Mouse (Mus musculus) hindbrain, embryonic 12.5 days (tissue): ENCODE measurements around the gene Igf1. TPM values are rescaled to one million over a fixed set of nuclear protein-coding genes. Genes with fewer than 3 reads are reported as not detected.
A peak's percentile ranks its signal among the peaks of the same experiment; 100 is the strongest.

Experiments used
- ATAC-seq: fragments of 200-750 bp; cut with Nextera tagmentation; 2 replicates; pipeline ENCODE4 v1.8.0; 2017; ENCODE audit warnings: moderate TSS enrichment; ENCODE audit not compliant: low FRiP score
- H3K27ac ChIP-seq: fragments of 300-500 bp; sonication (generic); 2 replicates; pipeline ENCODE4 v1.5.1; 2016; ENCODE audit warnings: mild to moderate bottlenecking
- H3K27me3 ChIP-seq: fragments of 300-500 bp; sonication (generic); 2 replicates; pipeline ENCODE4 v1.6.1; 2016; ENCODE audit warnings: mild to moderate bottlenecking
- H3K36me3 ChIP-seq: fragments of 300-500 bp; sonication (generic); 2 replicates; pipeline ENCODE4 v1.6.1; 2016; ENCODE audit warnings: mild to moderate bottlenecking
- H3K4me1 ChIP-seq: fragments of 300-500 bp; sonication (generic); 2 replicates; pipeline ENCODE4 v1.6.1; 2016
- H3K4me2 ChIP-seq: fragments of 300-500 bp; sonication (generic); replicated peaks from 2 replicates; pipeline ENCODE4 v1.6.1; 2016; ENCODE audit warnings: mild to moderate bottlenecking
- H3K4me3 ChIP-seq: fragments of 300-500 bp; sonication (generic); 2 replicates; pipeline ENCODE4 v1.5.1; 2016; ENCODE audit warnings: mild to moderate bottlenecking
- H3K9ac ChIP-seq: fragments of 300-500 bp; sonication (generic); 2 replicates; pipeline ENCODE4 v1.6.1; 2016; ENCODE audit warnings: mild to moderate bottlenecking, moderate library complexity
- H3K9me3 ChIP-seq: fragments of 300-500 bp; sonication (generic); replicated peaks from 2 replicates; pipeline ENCODE4 v1.6.1; 2016; ENCODE audit warnings: mild to moderate bottlenecking
- WGBS: fragments of 180-500 bp; shearing (Covaris S2); methylation state at CpG from one replicate; pipeline ENCODE4 v1.1.7; 2016; 5-methylcytosine and 5-hydroxymethylcytosine counted together
- polyA plus RNA-seq: library from polyadenylated mRNA; unstranded; fragments of >200 nt; fragmentation: Nextera tagmentation; extraction: Ambion mirVana; gene quantifications from 2 replicates; pipeline ENCODE4 v1.2.1, GENCODE M21; 2016

The Igf1 gene
- polyA plus RNA-seq, 1 experiment from 2014 or later: 21.3 TPM

DNA sequence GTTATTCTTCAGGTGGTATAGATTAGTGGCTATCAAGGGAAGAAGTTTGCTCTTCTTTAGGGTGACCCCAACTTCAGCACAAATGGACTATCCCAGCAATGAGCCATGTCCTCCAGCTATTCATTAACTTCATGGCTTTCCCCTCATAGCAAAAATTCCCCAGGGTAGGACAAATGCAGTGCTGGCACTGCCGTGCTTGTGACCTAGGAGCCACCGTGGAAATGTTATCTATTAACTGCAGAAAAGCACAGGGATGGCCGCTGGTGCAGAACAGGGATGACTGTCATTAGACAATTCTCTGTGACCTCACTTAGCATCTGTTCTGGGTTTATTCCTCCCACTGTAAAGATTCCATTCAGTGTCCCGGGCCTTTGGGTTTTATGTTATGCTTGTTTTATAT, 10.2 kb upstream of the Igf1 start:
- Histone ChIP-seq H3K27ac (no peak overlapping the region), H3K27me3 (no peaks in the 10 kb centered on the region), H3K9ac (no peak overlapping the region), H3K36me3 (no peaks in the 10 kb centered on the region), H3K4me3 (no peak overlapping the region), H3K9me3 (no peaks in the 10 kb centered on the region), H3K4me2 (no peak overlapping the region), H3K4me1 (0 out of 2 replicates have a peak, but pooled peaks cover 3% of the 10 kb centered on the region)
- 42% methylated on average over 4 of the region's 4 CpGs for WGBS
- ATAC-seq: no peak

DNA sequence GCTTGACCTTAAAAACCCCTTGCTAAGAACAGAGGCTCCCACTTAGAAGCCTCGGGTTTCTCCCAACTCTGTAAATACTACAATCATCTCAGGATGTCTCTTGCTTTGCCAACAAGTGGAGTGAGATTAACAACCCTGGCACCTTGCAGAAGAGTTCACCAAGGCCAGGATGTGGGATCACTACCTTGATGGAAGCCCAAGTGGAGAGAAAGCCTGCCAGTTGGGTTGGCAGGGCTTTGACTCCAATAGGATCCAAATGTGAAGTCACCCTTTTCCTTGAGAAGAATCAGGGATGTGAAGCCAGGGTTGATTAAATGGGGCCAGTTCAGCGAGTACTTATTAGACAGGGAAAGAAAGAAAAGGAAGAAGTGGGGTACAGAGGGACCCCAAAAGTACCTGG, 9.6 kb upstream of the Igf1 start:
- Histone ChIP-seq H3K4me3 (no peak overlapping the region), H3K9ac (no peak overlapping the region), H3K36me3 (no peaks in the 10 kb centered on the region), H3K4me2 (no peak overlapping the region), H3K27ac (no peak overlapping the region), H3K4me1 (0 out of 2 replicates have a peak, but pooled peaks cover 3% of the 10 kb centered on the region), H3K9me3 (no peaks in the 10 kb centered on the region), H3K27me3 (no peaks in the 10 kb centered on the region)
- no peak for ATAC-seq
- WGBS: 72% methylated on average over 2 of the region's 2 CpGs

DNA sequence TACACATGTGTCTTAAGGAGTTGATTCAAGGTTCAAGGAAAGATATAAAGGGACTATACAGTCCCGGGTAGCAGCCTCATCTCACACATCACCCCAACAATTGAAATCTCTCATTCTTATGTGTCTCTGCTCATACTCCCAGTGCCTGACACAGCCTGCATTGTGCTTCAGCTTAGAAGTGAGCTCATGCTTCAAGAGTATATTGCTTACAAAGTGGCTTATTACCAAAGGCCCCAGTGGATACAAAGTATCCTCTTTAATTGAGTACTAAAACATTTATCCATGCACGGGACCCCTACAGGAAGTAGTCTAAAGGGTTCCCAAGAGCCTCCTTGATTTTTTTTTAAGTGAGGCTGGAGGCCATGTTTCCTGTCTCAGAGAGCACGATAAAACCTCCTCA, 6.6 kb upstream of the Igf1 start:
- H3K9me3 ChIP-seq: no peaks in the 10 kb centered on the region
- H3K36me3 ChIP-seq: no peaks in the 10 kb centered on the region
- no peak for ATAC-seq
- no peaks in the 10 kb centered on the region for H3K27me3 ChIP-seq
- H3K27ac ChIP-seq: no peak overlapping the region
- H3K4me1 ChIP-seq: 0 out of 2 replicates have a peak, but pooled peaks cover 2% of the 10 kb centered on the region
- 59% methylated on average over 3 of the region's 3 CpGs for WGBS
- no peak overlapping the region for H3K4me3 ChIP-seq
- H3K9ac ChIP-seq: no peak overlapping the region
- H3K4me2 ChIP-seq: no peak overlapping the region

DNA sequence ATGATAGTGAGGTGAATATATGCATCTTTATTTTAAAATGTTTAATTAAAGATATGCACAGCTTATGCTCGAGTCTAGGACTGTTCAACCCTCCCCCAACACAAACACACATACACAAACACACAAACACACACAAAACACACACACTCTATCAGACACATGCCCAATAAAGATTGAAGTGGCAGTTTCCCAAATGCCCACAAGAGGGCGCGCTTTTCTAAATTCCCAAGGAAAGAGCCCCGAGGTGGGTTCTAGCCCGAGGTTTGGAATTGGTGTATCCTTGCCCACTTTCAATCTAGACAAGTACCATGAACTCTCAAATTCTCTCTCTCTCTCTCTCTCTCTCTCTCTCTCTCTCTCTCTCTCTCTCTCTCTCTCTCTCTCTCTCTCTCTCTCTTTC, 3.7 kb upstream of the Igf1 start:
- 0 out of 2 replicates have a peak, but pooled peaks have one; percentile 19 for ATAC-seq

DNA sequence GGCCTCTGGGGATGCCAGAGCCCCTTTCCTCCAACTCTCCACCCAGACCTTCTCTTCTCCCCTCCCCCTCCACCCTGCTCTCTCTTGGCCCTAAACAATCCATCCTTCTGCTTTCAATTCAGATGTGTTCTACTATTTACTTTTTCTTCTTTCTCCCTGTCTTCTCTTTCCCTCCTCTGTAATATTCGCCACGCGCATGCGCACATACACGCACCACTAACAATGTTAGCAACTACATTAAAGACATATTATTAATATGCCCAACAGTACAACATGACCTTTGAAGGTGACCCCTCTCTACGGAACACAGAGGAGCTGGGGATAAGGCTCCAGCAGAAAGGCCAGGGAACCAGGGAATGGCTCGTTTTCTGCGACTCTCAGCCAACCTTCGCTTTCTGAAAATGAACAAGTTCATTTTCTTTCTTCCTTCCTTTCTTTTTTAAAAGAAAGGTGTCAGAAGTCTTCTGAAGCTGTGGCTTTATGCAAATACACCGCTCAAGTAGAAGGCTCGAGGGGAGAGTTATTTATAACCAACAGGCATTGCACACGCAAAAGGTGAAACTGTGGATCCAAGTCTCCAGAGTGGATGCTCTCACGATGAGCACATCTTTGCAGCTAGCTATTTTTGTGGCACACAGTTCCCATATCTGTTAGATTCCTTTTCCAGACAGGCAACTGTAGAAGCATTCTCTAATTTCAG, 2.5 kb upstream of the Igf1 start:
- no peaks in the 10 kb centered on the region for H3K9me3 ChIP-seq
- H3K9ac ChIP-seq: no peak overlapping the region
- 81% methylated on average over 13 of the region's 13 CpGs for WGBS
- H3K4me2 ChIP-seq: no peak overlapping the region
- peaks cover 18% of the 10 kb centered on the region for H3K4me1 ChIP-seq
- H3K27ac ChIP-seq: no peak overlapping the region
- no peaks in the 10 kb centered on the region for H3K36me3 ChIP-seq
- no peak for ATAC-seq
- H3K27me3 ChIP-seq: 0 out of 2 replicates have a peak, but pooled peaks cover 5% of the 10 kb centered on the region
- H3K4me3 ChIP-seq: no peak overlapping the region

More for the DNA sequence above, 3.7 kb upstream of the Igf1 start:
- WGBS: 3% methylated on average over 5 of the region's 5 CpGs
- no peak overlapping the region for H3K4me2 ChIP-seq
- H3K9ac ChIP-seq: no peak overlapping the region
- H3K36me3 ChIP-seq: no peaks in the 10 kb centered on the region
- no peak overlapping the region for H3K27ac ChIP-seq
- H3K27me3 ChIP-seq: 0 out of 2 replicates have a peak, but pooled peaks cover 5% of the 10 kb centered on the region
- H3K4me1 ChIP-seq: peaks cover 14% of the 10 kb centered on the region
- no peaks in the 10 kb centered on the region for H3K9me3 ChIP-seq
- no peak overlapping the region for H3K4me3 ChIP-seq

DNA sequence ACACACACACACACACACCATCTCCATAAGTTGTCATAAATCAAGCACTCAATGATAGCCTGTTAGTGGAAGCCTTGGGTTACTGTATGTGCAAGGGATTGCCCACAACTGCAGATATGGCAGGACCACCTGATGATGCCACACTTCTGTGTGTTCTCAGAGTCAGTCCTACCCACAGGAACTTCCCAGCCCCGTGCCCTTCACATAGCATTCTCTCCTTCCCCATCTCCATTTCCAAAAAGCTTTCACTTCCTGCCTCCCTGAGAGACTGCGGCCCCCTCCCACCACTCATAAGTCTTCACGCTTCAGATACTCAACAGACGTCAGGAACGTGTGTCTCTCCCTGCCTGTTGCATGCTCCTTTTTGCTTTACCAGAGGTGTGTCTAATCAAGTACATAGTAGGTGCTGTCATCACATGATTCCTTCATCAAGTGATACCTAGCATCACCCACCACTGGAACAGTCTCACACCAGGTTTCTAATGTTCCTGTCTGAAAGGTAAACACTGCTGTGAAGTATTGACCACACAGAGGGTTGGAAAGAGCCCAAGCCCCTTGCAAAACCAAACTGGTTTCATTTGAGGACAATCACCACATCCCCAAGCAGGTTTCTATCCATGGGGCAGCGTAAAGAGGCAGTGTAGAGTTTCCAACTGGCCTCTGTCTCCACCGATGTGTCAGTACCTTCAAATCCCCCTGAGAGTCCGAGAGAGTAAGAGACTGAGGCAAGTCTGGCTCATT, 680 bp upstream of the Igf1 start:
- H3K4me3 ChIP-seq: no peak overlapping the region
- H3K27me3 ChIP-seq: 0 out of 2 replicates have a peak, but pooled peaks cover 5% of the 10 kb centered on the region
- H3K9ac ChIP-seq: no peak overlapping the region
- peaks cover 26% of the 10 kb centered on the region for H3K4me1 ChIP-seq
- no peak for ATAC-seq
- 54% methylated on average over 8 of the region's 8 CpGs for WGBS
- no peaks in the 10 kb centered on the region for H3K9me3 ChIP-seq
- H3K27ac ChIP-seq: no peak overlapping the region
- H3K36me3 ChIP-seq: no peaks in the 10 kb centered on the region
- no peak overlapping the region for H3K4me2 ChIP-seq

DNA sequence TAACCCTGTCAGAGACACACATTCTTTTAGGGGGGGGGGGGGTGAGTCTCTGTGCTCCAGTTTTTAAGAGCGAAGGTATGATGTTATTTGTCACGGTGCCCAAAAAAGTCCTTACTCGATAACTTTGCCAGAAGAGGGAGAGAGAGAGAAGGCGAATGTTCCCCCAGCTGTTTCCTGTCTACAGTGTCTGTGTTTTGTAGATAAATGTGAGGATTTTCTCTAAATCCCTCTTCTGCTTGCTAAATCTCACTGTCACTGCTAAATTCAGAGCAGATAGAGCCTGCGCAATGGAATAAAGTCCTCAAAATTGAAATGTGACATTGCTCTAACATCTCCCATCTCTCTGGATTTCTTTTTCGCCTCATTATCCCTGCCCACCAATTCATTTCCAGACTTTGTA, 874 bp downstream of the Igf1 start:
- Histone ChIP-seq H3K27ac (peak overlapping the region; percentile 44; the same call in 1 of the 2 replicates), H3K9ac (no peak overlapping the region), H3K9me3 (no peaks in the 10 kb centered on the region), H3K36me3 (no peaks in the 10 kb centered on the region), H3K27me3 (0 out of 2 replicates have a peak, but pooled peaks cover 5% of the 10 kb centered on the region), H3K4me2 (0 out of 2 replicates have a peak overlapping the region, but pooled peaks have one; percentile 81), H3K4me3 (peak overlapping the region; percentile 40; the same call in 1 of the 2 replicates), H3K4me1 (peaks cover 26% of the 10 kb centered on the region)
- no peak for ATAC-seq
- WGBS: 53% methylated on average over 6 of the region's 6 CpGs

DNA sequence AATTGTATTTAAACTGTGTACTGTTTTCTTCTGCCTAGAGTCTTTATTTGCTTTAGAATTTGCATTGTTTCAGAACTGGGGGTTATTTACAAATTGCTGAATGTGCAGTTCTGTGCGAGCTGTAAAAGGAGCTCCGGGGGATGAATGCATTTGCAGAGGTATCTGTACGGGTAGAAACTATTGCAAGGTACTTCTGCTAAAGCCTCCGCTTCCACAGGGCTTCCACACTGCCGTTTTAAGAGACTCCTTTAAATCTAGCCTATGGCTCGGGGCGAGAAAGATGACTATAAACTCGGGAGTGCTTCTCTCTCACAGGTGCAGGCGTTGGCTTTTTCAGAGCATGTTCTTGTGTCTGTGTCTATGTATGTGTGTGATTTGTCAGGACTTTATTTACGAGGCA, 1.4 kb downstream of the Igf1 start:
- no peaks in the 10 kb centered on the region for H3K9me3 ChIP-seq
- H3K4me1 ChIP-seq: peaks cover 26% of the 10 kb centered on the region
- 0 out of 2 replicates have a peak, but pooled peaks cover 5% of the 10 kb centered on the region for H3K27me3 ChIP-seq
- peak overlapping the region; percentile 81 for H3K4me2 ChIP-seq
- ATAC-seq: no peak
- H3K4me3 ChIP-seq: peak overlapping the region; percentile 40
- WGBS: 21% methylated on average over 10 of the region's 10 CpGs
- H3K36me3 ChIP-seq: no peaks in the 10 kb centered on the region
- H3K27ac ChIP-seq: peak overlapping the region; percentile 9; the same call in 1 of the 2 replicates
- H3K9ac ChIP-seq: no peak overlapping the region; the same call in 1 of the 2 replicates

DNA sequence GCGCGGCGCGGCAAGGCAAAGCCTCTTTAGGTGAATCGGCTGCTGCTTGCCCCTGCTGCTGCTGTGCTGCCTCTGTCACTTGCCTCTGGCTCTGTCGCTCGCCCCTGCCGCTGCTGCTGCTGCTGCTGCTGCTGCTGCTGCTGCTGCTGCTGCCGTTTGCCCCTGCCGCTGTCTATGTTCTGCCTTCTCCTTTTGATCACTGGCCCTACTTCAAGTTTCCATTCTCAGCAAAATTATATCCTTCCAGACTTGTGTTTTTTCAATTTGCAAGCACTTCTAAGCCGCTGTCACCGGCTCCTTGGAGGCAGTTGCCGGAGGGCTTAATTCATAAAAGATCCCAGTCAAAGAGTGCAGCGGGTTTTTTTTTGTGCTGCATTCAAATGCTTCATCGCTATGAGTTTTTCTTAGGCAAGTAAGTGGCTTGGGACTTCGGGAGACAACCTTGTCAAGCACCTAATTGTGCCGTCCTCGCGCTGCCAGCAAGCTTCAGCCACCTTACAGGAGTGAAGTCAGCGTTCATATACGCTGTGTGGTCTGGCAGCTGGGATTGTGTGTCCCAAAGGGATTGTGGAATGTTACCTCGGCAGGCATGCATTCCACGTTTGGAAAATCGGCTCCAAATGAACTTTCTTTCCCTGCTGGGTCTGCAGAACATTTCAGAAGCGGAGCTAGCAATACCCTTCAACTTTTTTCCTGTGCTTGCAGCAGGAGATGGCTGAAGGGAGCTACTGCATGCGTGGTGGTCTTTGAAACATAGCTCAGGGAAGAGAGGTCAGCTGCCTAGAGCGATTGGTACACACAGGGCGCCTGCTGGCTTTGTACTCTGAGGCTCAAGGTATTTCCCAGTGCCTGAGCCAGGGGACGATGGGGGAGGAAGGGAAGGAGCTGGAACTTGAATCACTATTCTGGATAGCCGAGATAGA, 2.4 kb downstream of the Igf1 start:
- no peaks in the 10 kb centered on the region for H3K9me3 ChIP-seq
- peaks cover 23% of the 10 kb centered on the region for H3K4me1 ChIP-seq
- peak overlapping the region; percentile 81 for H3K4me2 ChIP-seq
- peak overlapping the region; percentile 50 for H3K9ac ChIP-seq
- peak; percentile 49; the same call in 1 of the 2 replicates for ATAC-seq
- peak overlapping the region; percentile 48 for H3K27ac ChIP-seq
- 0 out of 2 replicates have a peak, but pooled peaks cover 5% of the 10 kb centered on the region for H3K27me3 ChIP-seq
- H3K36me3 ChIP-seq: no peaks in the 10 kb centered on the region
- peak overlapping the region; percentile 40 for H3K4me3 ChIP-seq
- WGBS: 3% methylated on average over 29 of the region's 30 CpGs

DNA sequence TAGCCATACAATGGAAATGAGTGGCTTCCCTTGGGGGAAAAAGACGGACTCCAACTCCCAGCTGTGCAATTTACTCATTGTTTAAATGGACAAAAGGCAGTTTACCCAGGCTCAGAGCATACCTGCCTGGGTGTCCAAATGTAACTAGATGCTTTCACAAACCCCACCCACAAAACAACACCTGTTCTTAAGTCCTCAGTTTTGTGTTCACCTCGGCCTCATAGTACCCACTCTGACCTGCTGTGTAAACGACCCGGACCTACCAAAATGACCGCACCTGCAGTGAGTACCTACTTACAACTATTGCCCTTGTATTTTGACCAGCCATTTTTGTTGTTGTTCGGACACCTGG, 3.0 kb downstream of the Igf1 start:
- ATAC-seq: no peak
- peak overlapping the region; percentile 40 for H3K4me3 ChIP-seq
- H3K4me2 ChIP-seq: peak overlapping the region; percentile 81
- peak overlapping the region; percentile 50; the same call in 1 of the 2 replicates for H3K9ac ChIP-seq
- no peak overlapping the region for H3K27ac ChIP-seq
- H3K27me3 ChIP-seq: 0 out of 2 replicates have a peak, but pooled peaks cover 5% of the 10 kb centered on the region
- peaks cover 23% of the 10 kb centered on the region for H3K4me1 ChIP-seq
- H3K36me3 ChIP-seq: no peaks in the 10 kb centered on the region
- H3K9me3 ChIP-seq: no peaks in the 10 kb centered on the region
- WGBS: 56% methylated on average over 6 of the region's 6 CpGs

DNA sequence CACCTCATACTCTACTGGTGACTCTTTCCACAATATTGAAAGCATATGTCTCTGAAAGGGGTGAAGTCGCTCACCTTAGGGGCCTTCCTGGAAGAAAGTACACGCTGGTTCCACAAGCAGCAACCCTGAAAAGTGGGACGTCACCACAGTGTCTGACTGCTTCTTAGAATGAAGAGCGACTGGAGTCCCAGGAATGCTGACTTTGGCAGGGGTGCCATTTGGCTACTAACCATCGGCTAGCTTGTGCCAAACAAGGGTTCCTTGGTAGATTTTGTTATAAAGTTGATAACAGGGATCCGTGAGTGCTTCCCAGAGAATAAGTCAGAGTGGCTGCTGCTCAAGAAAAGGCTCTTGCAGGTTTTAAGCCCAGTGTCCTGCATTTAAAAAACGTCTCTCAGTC, 4.8 kb downstream of the Igf1 start:
- Histone ChIP-seq H3K27me3 (0 out of 2 replicates have a peak, but pooled peaks cover 5% of the 10 kb centered on the region), H3K9me3 (no peaks in the 10 kb centered on the region), H3K36me3 (no peaks in the 10 kb centered on the region), H3K4me1 (peaks cover 18% of the 10 kb centered on the region), H3K9ac (no peak overlapping the region), H3K4me3 (no peak overlapping the region), H3K27ac (no peak overlapping the region), H3K4me2 (no peak overlapping the region)
- ATAC-seq: no peak
- 71% methylated on average over 7 of the region's 7 CpGs for WGBS
